Mouse (Mus musculus) MEL (cell line): ENCODE data around the gene Pcbp4. TPM values are rescaled to one million over a fixed set of nuclear protein-coding genes. Genes with fewer than 3 reads are reported as not detected.

Source experiments
- DNase-seq: peaks from one replicate; pipeline ENCODE4 v3.0.0; 2011; ENCODE audit warnings: low read depth, low spot score
- H3K27ac ChIP-seq: 2 replicates; pipeline ENCODE4 v1.5.1; 2012; ENCODE audit warnings: low read depth, mild to moderate bottlenecking, control low read depth, low read length, moderate library complexity; ENCODE audit not compliant: control insufficient read depth
- H3K27me3 ChIP-seq, 2 experiments: fragments of 150-350 bp in 1 of 2; sonication (generic) in 1 of 2; 2 replicates each; pipeline ENCODE4 v1.6.1; 2012; ENCODE audit warnings: low read length in 2 of 2, mild to moderate bottlenecking in 2 of 2, improper control_type of control experiment in 1 of 2, moderate library complexity in 1 of 2; ENCODE audit not compliant: insufficient read depth in 2 of 2, control insufficient read depth in 1 of 2
- H3K36me3 ChIP-seq, 2 experiments: 2 replicates each; pipeline ENCODE4 v1.6.1; 2012 to 2014; ENCODE audit warnings: low read length in 2 of 2, improper control_type of control experiment in 1 of 2, inconsistent platforms in 1 of 2, mild to moderate bottlenecking in 1 of 2; ENCODE audit not compliant: insufficient read depth in 2 of 2, control insufficient read depth in 1 of 2
- H3K4me1 ChIP-seq, 2 experiments: fragments of 150-350 bp in 1 of 2; sonication (generic) in 1 of 2; 2 replicates each; pipeline ENCODE4 v1.6.1; 2012; ENCODE audit warnings: low read length in 2 of 2, improper control_type of control experiment in 1 of 2, mild to moderate bottlenecking in 1 of 2; ENCODE audit not compliant: insufficient read depth in 2 of 2, control insufficient read depth in 1 of 2
- H3K4me3 ChIP-seq, 2 experiments: fragments of 150-350 bp in 1 of 2; sonication (generic) in 1 of 2; 2 replicates each; pipeline ENCODE4 v1.5.1; 2012; ENCODE audit warnings: low read depth in 2 of 2, low read length in 2 of 2, mild to moderate bottlenecking in 2 of 2, moderate library complexity in 2 of 2, control low read depth in 1 of 2, improper control_type of control experiment in 1 of 2; ENCODE audit not compliant: control insufficient read depth in 1 of 2, insufficient read depth in 1 of 2
- H3K79me2 ChIP-seq: 2 replicates; pipeline ENCODE4 v1.6.1; 2012; ENCODE audit warnings: mild to moderate bottlenecking, low read length, moderate library complexity; ENCODE audit not compliant: control insufficient read depth, poor library complexity, insufficient read depth
- H3K9ac ChIP-seq: 2 replicates; pipeline ENCODE4 v1.6.1; 2012; ENCODE audit warnings: low read depth, mild to moderate bottlenecking, control low read depth, low read length, moderate library complexity; ENCODE audit not compliant: control insufficient read depth, poor library complexity, severe bottlenecking
- H3K9me3 ChIP-seq: fragments of 150-350 bp; sonication (generic); replicated peaks from 2 replicates; pipeline ENCODE4 v1.6.1; 2012; ENCODE audit warnings: mild to moderate bottlenecking, low read length, improper control_type of control experiment, moderate library complexity; ENCODE audit not compliant: insufficient read depth
- BHLHE40 ChIP-seq: IDR thresholded peaks from 2 replicates; pipeline ENCODE4 v1.6.1; 2012; ENCODE audit warnings: low read depth, mild to moderate bottlenecking, inconsistent platforms, low read length, improper control_type of control experiment, borderline replicate concordance
- CHD1 ChIP-seq: IDR thresholded peaks from 2 replicates; pipeline ENCODE4 v1.6.1; 2012; ENCODE audit warnings: low read depth, mild to moderate bottlenecking, inconsistent platforms, low read length, improper control_type of control experiment
- CTCF ChIP-seq, 3 experiments: IDR thresholded peaks in 2 of 3; conservative IDR thresholded peaks in 1 of 3; 2 replicates each; pipeline ENCODE4 v1.5.1; 2011 to 2012; ENCODE audit warnings: low read length in 3 of 3, low read depth in 2 of 3, mild to moderate bottlenecking in 2 of 3, improper control_type of control experiment in 1 of 3, inconsistent platforms in 1 of 3, mixed read lengths in 1 of 3, moderate library complexity in 1 of 3; ENCODE audit not compliant: control insufficient read depth in 1 of 3, insufficient read depth in 1 of 3, poor library complexity in 1 of 3, severe bottlenecking in 1 of 3
- ELF1 ChIP-seq: IDR thresholded peaks from 2 replicates; pipeline ENCODE4 v1.6.1; 2014; ENCODE audit warnings: low read depth, mild to moderate bottlenecking, inconsistent platforms, low read length, improper control_type of control experiment, moderate library complexity
- GATA1 ChIP-seq: IDR thresholded peaks from 2 replicates; pipeline ENCODE4 v1.6.1; 2011; ENCODE audit warnings: low read depth, low read length, improper control_type of control experiment
- JUND ChIP-seq: IDR thresholded peaks from 2 replicates; pipeline ENCODE4 v1.6.1; 2011; ENCODE audit warnings: low read depth, mild to moderate bottlenecking, improper control_type of control experiment, low read length
- MAX ChIP-seq: IDR thresholded peaks from 2 replicates; pipeline ENCODE4 v1.6.1; 2011; ENCODE audit warnings: low read length, improper control_type of control experiment
- MEF2A ChIP-seq: IDR thresholded peaks from 2 replicates; pipeline ENCODE4 v1.6.1; 2014; ENCODE audit warnings: low read depth, mild to moderate bottlenecking, inconsistent platforms, low read length, improper control_type of control experiment; ENCODE audit not compliant: poor library complexity, insufficient replicate concordance, severe bottlenecking; ENCODE audit errors: extremely low read depth
- MXI1 ChIP-seq: IDR thresholded peaks from 2 replicates; pipeline ENCODE4 v1.6.1; 2011; ENCODE audit warnings: mild to moderate bottlenecking, low read depth, low read length, improper control_type of control experiment
- MYB ChIP-seq: IDR thresholded peaks from 2 replicates; pipeline ENCODE4 v1.6.1; 2011; ENCODE audit warnings: mild to moderate bottlenecking, low read depth, low read length, improper control_type of control experiment
- NELFE ChIP-seq: IDR thresholded peaks from 2 replicates; pipeline ENCODE4 v1.6.1; 2011; ENCODE audit warnings: low read depth, low read length, improper control_type of control experiment
- NRF1 ChIP-seq: IDR thresholded peaks from 2 replicates; pipeline ENCODE4 v1.6.1; 2014; ENCODE audit warnings: low read depth, mild to moderate bottlenecking, inconsistent platforms, low read length, improper control_type of control experiment, moderate library complexity; ENCODE audit not compliant: poor library complexity, insufficient read depth, severe bottlenecking
- POLR2AphosphoS2 ChIP-seq: IDR thresholded peaks from 2 replicates; pipeline ENCODE4 v1.6.1; 2011; ENCODE audit warnings: low read length, improper control_type of control experiment
- SIN3A ChIP-seq: IDR thresholded peaks from 2 replicates; pipeline ENCODE4 v1.6.1; 2012; ENCODE audit warnings: low read length, improper control_type of control experiment, inconsistent platforms
- SMC3 ChIP-seq: IDR thresholded peaks from 2 replicates; pipeline ENCODE4 v1.6.1; 2011; ENCODE audit warnings: low read depth, low read length, improper control_type of control experiment
- TBP ChIP-seq: IDR thresholded peaks from 2 replicates; pipeline ENCODE4 v1.8.0; 2011; ENCODE audit warnings: low read depth, low read length, improper control_type of control experiment
- TCF12 ChIP-seq: IDR thresholded peaks from 2 replicates; pipeline ENCODE4 v1.6.1; 2014; ENCODE audit warnings: low read depth, mild to moderate bottlenecking, inconsistent platforms, low read length, improper control_type of control experiment, moderate library complexity
- UBTF ChIP-seq: IDR thresholded peaks from 2 replicates; pipeline ENCODE4 v1.6.1; 2012; ENCODE audit warnings: low read depth, mild to moderate bottlenecking, inconsistent platforms, low read length, improper control_type of control experiment, moderate library complexity, borderline replicate concordance; ENCODE audit not compliant: insufficient read depth
- ZC3H11A ChIP-seq: IDR thresholded peaks from 2 replicates; pipeline ENCODE4 v1.6.1; 2012; ENCODE audit warnings: low read depth, mild to moderate bottlenecking, inconsistent platforms, low read length, improper control_type of control experiment
- ZMIZ1 ChIP-seq: IDR thresholded peaks from 2 replicates; pipeline ENCODE4 v1.6.1; 2012; ENCODE audit warnings: low read depth, mild to moderate bottlenecking, inconsistent platforms, low read length, improper control_type of control experiment, moderate library complexity
- ZNF384 ChIP-seq: IDR thresholded peaks from 2 replicates; pipeline ENCODE4 v1.6.1; 2012; ENCODE audit warnings: low read depth, mild to moderate bottlenecking, inconsistent platforms, low read length, improper control_type of control experiment
- polyA plus RNA-seq, 2 experiments: library from polyadenylated mRNA; stranded (reverse) in 1 of 2; unstranded in 1 of 2; fragments of >175 nt in 1 of 2; fragments of >200 nt in 1 of 2; gene quantifications; 2 replicates each; pipeline versions ENCODE4 v1.2.1 to v1.2.4; 2012; ENCODE audit warnings: low replicate concordance in 2 of 2, low read depth in 1 of 2; ENCODE audit not compliant: insufficient read length in 2 of 2, insufficient read depth in 1 of 2, missing spikeins in 1 of 2
- total RNA-seq: library from RNA; depleted of rRNA; stranded (reverse); fragments of 300-350 nt; gene quantifications from 2 replicates; pipeline ENCODE4 v1.2.3, GENCODE M21; 2012

Gene Pcbp4
- total and polyA plus RNA-seq, 3 experiments = 7.7 to 36.6 TPM; not detected in 1

GRCm38 (mm10) chr9:106459946-106460345 lies 6.9 kb downstream of the Pcbp4 start:
- no peak for DNase-seq
- no peaks in the 10 kb centered on the region for H3K4me1 ChIP-seq
- TF ChIP-seq MEF2A (no peak), NELFE (no peak), MAX (no peak), CTCF (IDR thresholded peaks at IDR 0.05 in 2 of 3, conservative IDR thresholded peaks at IDR 0.05 in 1 of 3; ENCODE audit: control insufficient read depth in 1 of 3, insufficient read depth in 1 of 3, low read depth in 2 of 3, low read length in 3 of 3, poor library complexity in 1 of 3, severe bottlenecking in 1 of 3) (no peak), SMC3 (no peak), TBP (no peak), MYB (no peak), NRF1 (no peak), JUND (no peak), UBTF (no peak), CHD1 (no peak), ZNF384 (no peak), SIN3A (no peak), ZC3H11A (no peak), GATA1 (no peak)
- H3K9me3 ChIP-seq = no peaks in the 10 kb centered on the region
- no peaks in the 10 kb centered on the region for H3K79me2 ChIP-seq
- H3K9ac ChIP-seq = no peak overlapping the region
- no peaks in the 10 kb centered on the region for H3K27me3 ChIP-seq
- no peak overlapping the region for H3K27ac ChIP-seq
- H3K36me3 ChIP-seq = no peaks in the 10 kb centered on the region
- no peak overlapping the region for H3K4me3 ChIP-seq

- H3K4me1 ChIP-seq = no peaks in the 10 kb centered on the region
- no peaks in the 10 kb centered on the region for H3K36me3 ChIP-seq
- TF ChIP-seq ZMIZ1 (no peak), TCF12 (no peak), BHLHE40 (no peak), ELF1 (no peak), MEF2A (no peak), CHD1 (no peak), POLR2AphosphoS2 (no peak), SMC3 (no peak), MXI1 (no peak)
- DNase-seq = no peak
- H3K4me3 ChIP-seq = no peak overlapping the region
- H3K27me3 ChIP-seq = no peaks in the 10 kb centered on the region
- H3K27ac ChIP-seq = no peak overlapping the region
- no peak overlapping the region for H3K9ac ChIP-seq
- no peaks in the 10 kb centered on the region for H3K9me3 ChIP-seq
- no peaks in the 10 kb centered on the region for H3K79me2 ChIP-seq
Measured at GRCm38 (mm10) chr9:106460401-106461025, 7.4 kb downstream of the Pcbp4 start.
